Mouse (Mus musculus) CD4-positive, CD25-positive, alpha-beta regulatory T cell, adult 2 months (primary cell): Measurements from ENCODE around the gene Dxo.
"Not testable (repeated sequence)": the region's sequence is repeated elsewhere in the genome, so short reads cannot be mapped to it uniquely, and the experiment has no call there.

ENCODE experiments used
- DNase-seq: peaks from one replicate; pipeline ENCODE4 v3.0.0-alpha.2; 2012; ENCODE audit warnings: low read depth, low spot score

The Dxo gene

DNA sequence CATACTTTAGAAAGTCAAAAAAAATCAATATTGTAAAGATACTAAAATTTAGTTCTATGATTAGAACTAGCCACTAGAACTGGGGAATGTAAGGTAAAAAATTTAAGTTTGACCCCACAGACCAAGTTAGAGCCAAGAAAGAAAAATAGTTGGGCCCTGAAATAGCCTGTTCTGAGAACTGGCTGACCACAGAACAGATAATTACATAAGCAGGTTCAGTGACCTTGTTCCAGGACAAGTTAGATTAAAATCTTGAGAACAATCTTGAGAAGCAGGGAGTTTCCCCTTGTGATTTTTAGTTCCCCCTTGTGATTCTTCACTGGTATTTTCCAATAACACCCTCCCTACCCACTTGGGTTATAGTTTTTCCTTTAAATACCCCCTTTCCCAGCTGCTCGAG, 6.0 kb upstream of the Dxo start:
- DNase-seq, result not testable (repeated sequence)

GRCm38 (mm10) chr17:34836155-34836855, 514 bp upstream of the Dxo start:
- no peak for DNase-seq

GRCm38 (mm10) chr17:34837464-34838324, 875 bp downstream of the Dxo start:
- no peak for DNase-seq

- no peak for DNase-seq
Observed at GRCm38 (mm10) chr17:34838785-34839184, 2.0 kb downstream of the Dxo start.

DNA sequence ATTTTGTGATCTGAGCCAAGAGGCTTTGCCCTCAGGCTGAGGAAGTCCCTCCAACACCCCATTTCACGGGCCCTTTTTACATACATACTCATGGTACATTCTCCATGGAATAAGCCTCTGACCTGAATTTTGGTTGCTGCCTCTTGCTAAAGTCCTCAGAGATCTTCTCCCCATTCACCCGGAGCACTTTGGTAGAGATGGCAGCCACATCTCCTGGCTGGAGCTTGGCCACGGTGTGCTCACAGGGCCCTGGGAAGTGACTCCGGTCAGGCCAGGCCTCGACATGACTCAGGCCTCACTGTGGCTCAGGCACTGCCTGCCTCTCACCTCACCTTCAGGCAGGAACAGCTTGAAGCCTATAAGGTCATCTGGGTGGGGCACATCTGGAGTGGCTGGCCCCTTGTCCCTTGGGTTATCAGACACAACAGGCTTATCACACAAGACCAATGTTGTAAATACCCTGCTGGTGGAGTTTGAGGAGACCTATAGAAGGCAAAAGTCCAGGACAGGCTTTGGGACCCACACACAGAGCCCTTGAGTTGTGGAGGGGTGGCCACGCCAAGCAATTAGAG, 4.0 kb downstream of the Dxo start:
- no peak for DNase-seq

DNA sequence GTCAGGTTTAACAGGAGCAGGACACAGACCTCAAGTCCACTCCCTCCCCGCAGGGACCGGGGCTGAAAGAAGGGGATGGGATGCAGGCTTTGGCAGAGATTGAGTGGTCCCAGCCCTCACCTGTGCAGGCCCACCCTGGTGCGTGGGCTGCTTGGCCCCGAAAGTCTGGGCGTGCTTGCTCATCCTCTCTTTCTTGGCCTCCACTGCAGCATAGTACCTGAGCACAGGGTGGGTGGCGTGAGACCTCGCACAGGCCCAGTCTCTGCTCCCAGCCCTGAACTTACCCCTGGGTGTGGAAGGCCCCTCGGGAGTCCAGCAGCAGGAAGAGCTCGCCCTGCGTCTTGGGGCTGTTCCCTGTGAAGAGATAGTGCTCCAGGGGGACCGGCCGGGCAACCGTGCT, 8.1 kb downstream of the Dxo start:
- DNase-seq, result no peak

GRCm38 (mm10) chr17:34847192-34847591, 10.4 kb downstream of the Dxo start:
- DNase-seq, result no peak

DNA sequence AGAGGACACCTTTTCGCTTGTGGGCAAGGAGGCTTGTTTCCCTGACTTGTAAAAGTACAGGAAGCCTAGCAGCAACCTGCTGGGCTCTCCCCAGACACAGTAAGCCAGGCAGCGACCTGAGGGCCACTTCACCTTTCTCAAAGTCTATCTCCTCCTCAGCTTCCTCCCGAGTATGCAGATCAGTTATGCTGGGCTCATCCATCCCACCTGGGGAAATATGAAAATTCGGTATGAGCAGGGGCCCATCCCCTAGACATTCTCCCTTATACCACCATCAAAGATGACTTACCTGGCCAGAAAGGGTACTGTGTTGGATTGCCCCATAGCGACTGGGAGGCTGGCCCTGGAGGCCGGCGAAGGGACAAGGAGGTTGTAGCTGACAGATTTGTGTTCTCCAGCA, 10.8 kb downstream of the Dxo start:
- DNase-seq, result no peak

DNA sequence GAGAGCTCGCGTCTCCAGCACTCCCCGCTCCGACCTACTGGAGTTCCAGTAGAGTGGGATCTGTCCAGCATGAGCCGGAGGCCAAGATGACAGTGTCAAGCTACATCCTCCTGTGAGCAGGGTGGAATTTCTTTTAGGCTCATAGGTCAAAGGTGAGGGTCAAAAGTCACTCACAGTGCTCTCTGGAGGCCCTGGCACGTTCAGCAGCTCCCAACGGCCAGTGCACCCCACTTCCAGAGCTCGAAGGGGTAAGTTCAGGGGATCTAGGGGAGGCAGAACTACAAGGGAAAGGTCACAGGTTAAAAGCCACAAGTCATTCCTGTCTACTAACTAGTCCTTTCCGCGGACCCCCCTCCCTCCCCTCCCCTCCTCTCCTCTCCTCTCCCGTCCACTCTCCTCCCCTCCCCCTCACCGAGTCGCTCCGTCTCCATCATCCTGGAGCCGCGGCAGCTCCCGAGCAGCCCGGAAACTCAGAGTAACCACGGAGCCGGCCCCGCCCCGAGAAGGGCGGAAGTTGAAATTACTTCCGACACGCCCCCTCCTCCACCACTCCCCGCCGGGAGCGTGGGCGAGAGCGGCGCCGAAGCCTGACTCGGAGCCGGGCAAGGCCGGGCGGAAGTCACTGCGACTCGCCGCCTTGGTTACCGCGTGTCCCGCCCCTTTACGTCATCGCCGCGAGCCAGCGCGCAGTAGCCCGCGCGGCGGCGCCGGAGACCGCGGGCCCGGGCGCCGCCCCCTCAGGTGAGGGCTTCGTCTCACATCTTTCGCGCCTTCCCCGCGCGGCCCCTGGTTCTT, 13.1 kb downstream of the Dxo start, which contains the start of the genes Skiv2l and Nelfe:
TSS of gene Skiv2l (minus strand) at position 489 of the 795 bp plus-strand sequence.
TSS of gene Nelfe (plus strand) at position 670 of the 795 bp plus-strand sequence.
- DNase-seq, result peak; percentile 99

DNA sequence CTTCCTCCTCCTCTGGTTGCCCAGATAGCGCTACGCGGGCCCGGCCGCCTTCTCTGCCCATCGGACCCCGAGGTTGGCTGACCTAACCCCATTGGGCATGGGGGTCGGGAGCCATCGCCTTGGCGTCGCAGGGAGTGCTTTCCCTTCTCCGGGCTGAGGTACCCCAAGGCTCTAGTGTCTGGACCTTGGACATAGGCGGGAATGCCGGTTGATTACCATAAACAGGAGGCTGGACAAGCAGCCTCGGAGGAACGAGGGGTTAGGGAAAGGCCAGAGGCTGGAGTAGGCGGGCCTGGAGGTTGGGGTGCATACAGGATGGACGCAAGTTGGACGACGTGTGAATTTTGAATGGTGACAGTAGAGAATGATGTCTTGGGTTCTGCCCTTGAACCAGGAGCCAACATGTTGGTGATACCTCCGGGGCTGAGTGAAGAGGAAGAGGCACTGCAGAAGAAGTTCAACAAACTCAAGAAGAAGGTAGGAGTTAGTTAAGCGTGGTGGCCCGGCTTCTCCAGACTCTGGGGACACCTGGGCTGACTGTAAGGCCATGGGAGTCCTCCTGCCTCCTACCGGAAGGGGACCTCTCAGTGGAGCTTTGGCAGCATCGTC, 13.8 kb downstream of the Dxo start:
- DNase-seq, result no peak

DNA sequence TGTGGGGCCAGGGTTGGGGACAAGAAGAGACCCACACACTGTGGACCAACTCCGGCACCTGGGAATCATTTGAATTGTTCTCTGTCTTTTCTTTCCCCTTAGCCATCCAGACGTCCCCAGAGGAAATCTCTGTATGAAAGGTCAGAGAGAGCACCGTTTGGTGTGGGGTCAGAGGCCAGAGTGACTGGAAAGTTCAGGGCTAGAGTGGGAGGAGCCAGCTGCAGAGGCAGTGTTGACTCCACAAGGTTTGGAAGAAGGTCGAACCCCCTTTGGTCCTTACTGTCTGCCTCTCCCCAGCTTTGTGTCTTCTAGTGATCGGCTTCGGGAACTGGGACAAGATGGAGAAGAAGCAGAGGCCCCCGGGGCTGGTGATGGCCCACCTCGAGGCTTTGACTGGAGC, 16.7 kb downstream of the Dxo start:
- DNase-seq, result no peak

GRCm38 (mm10) chr17:34854761-34855160, 17.9 kb downstream of the Dxo start:
- no peak for DNase-seq

GRCm38 (mm10) chr17:34855825-34856224, 19.0 kb downstream of the Dxo start:
- DNase-seq, result peak; percentile 73

DNA sequence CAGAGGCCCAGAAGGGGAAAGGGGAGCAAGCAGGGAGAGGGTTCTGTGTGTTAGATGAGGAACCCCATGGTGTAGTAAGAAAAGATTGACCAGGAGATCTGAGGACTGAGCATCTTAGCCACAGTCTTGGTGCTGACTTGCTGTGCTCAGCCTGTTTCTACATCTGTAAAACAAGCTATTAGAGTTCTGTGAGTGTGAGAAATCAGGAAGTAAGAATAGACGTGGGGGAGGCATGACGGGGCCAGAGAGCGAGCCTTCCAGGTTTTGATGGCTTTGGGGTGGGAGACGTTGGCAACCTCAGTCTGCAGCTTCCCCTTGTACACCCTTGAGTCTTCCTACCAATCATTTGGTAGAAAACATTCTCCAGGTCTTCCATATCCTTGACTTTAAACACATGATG, 21.9 kb downstream of the Dxo start:
- no peak for DNase-seq

DNA sequence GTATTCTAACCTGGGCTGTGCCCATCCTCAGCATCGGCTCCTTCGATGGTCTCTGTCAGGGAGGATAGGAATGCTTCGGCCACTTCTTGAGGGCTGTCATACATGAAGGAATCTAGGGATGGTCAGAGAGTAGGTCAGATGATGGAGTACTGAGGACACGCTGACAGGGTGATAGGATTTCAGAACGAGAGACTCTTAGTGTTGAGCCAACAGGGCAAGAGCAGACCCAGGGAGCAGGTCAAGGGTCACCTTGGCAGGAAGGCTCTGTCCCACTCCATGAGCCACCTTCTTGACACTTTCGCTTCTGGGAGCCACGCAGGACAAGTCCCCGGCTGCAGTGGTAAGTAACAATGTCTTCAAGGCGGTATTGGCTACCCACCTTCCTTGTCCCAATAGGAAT, 23.7 kb downstream of the Dxo start:
- DNase-seq, result no peak

DNA sequence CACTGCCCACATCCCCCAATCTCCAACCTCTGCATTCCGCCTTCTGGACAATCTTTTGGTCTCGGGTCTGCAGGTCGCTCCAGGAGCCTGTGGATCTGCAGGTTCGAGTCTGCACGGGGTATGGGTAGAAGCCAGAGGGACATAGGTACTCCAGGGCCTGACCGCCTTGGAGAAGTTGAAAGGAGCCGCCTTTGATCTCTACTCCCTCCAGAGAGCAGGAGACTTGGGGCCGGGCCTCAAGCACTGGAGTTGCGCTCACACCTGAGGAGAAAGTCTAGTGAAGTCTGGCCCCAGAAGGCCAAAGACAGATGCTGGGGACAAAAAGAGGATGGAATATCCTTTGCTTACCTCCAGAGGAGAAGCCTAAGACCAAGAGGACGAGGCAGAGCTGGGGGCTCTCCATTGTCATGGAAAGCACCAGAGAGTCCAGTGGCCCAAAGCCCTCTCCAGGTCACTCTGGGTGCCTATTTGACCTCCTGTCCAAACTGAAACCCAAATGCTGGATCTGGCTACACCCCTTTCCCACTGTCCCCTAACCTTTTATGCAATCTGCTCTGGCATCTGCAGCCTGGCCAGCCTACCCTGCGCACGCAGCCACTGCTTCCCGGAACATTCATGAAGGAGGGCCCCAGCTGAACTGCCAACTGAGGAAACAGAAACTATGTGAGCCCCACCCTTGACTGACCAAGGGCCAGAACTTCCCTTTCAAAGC, 25.0 kb downstream of the Dxo start:
- no peak for DNase-seq

- DNase-seq, result no peak
Observed at GRCm38 (mm10) chr17:34862416-34863081, 25.7 kb downstream of the Dxo start, which contains the start of gene Cfb. Gene Cfb (minus strand): TSS chr17:34862518.

- DNase-seq, result no peak
Observed at GRCm38 (mm10) chr17:34865981-34866380, 29.2 kb downstream of the Dxo start.

DNA sequence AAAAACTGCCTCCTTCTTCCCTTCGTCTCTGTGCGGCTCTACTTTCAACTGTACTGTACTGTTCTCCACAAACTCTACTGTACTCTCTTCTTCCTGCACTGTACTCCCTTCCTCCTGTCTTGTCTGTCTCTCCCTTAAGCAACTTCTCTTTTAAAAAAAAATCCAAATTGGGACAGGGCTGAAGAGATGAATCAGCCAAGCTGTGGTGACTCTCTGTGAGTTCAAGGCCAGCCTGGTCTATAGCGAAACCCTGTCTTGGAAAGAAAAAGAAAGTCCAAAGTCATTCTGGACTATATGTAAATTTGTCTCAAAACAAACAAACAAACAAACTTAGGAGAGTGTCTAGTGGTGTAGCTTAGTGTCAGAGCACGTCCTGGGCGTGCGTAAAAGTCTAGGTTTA, 37.5 kb downstream of the Dxo start:
- DNase-seq, result no peak

DNA sequence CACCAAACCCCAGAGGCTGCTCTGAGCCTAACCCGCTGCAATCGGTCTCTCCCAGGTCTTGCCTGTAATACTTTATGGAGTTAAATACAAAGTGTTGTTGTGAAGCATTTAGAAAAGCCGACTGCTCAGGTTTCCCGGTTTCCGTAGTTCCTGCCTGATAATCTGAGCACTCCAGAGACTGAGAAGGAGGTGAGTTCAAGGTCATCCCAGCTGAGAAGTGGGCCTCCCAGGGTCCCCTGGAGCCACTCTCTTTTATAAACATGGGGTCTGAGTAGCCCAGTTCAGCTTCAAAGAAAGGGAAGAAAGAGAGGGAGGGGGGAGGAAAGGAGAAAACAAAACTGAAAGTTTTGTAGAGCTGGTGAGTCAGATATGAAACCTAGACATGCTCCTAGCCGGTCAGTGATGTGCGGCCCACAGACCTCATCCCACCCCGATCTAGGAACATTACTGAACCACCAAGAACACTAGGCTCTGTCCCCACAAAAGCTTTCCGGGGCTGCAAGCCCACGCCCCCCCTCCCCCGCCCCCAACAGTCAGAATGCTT, 42.6 kb downstream of the Dxo start, which contains the start of gene Zbtb12:
TSS of gene Zbtb12 (plus strand) at position 148 of the 544 bp plus-strand sequence.
- DNase-seq, result peak; percentile 58
